Comparison of ENCODE assay signal across 7 mouse cellular contexts in the genomic region with DNA sequence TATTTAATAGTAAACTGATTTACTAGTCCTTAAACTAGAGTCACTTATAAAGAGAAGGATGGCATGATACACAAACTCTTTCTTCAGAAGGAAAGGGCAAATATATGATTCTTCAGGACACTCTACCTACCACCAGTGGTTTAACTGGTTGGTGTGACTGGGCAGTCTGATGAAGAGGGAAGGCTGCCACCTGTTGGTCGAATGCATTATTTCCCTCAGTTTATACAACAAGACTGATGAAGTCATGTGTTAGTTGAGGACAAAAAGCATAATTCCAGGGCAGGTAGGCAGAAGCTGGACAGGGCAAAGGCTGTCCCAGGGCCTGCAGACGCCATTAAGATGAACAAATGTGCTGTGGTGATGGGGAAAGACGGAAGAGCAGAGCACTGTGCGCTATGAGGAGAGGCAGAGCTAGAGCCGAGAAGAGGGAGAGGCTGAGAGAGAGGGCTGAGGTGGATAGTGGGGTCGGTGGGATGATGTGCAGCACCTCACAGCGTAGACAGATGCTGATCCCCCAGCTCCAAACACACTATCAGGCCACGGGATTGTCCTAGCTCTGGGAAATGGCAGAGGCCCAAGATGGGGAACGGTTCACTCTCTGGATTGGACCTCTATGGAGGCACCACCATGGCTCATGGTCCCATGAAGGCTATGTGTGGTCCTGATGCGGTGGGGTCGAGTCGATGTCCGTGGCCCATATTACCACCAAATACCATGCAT. TPM values are rescaled to one million over a fixed set of nuclear protein-coding genes. Genes with fewer than 3 reads are reported as not detected.
DNase-seq lines count a peak whose midpoint lies in the region; TF ChIP-seq lines count a peak whose summit lies in the region.

No protein-coding gene starts in this region.

- H3K4me3 ChIP-seq in cerebellum, adult 2 months (replicated peaks; ENCODE audit: insufficient read depth, low read depth, low read length) = no peak overlapping the region
- no peak overlapping the region for H3K4me3 ChIP-seq in heart, embryonic 10.5 days
- H3K4me3 ChIP-seq in limb, embryonic 10.5 days = no peak overlapping the region

- no peaks in the 10 kb centered on the region for H3K27me3 ChIP-seq in cerebellum, adult 2 months (ENCODE audit: control insufficient read depth, insufficient read depth, low read length)
- H3K27me3 ChIP-seq in heart, embryonic 10.5 days (ENCODE audit: insufficient read depth, poor library complexity, severe bottlenecking) = peaks cover 17% of the 10 kb centered on the region
- H3K27me3 ChIP-seq in limb, embryonic 10.5 days (ENCODE audit: low read depth, poor library complexity, severe bottlenecking) = peaks cover 19% of the 10 kb centered on the region

- H3K9me3 ChIP-seq in heart, embryonic 10.5 days = no peaks in the 10 kb centered on the region
- no peaks in the 10 kb centered on the region for H3K9me3 ChIP-seq in limb, embryonic 10.5 days (replicated peaks)

- DNase-seq in left cerebral cortex, adult 18-20 months (ENCODE audit: low spot score in 2 of 2) = peak; percentile 47 to 72
- DNase-seq in left cerebral cortex, adult 8-10 months (ENCODE audit: low spot score in 2 of 2) = no peak
- DNase-seq in MEL-GATA-1-ER (ENCODE audit: extremely low read depth, low read depth) = peak; percentile 49
- peak; percentile 39 to 44 for DNase-seq in cerebellum, adult 2 months
- peak; percentile 76 for DNase-seq in heart, embryonic 10.5 days (ENCODE audit: low spot score)
- peak; percentile 72 for DNase-seq in limb, embryonic 10.5 days (ENCODE audit: low spot score)
- peak; percentile 78 for DNase-seq in retina, postnatal 1 day

- H3K27ac ChIP-seq in cerebellum, adult 2 months (ENCODE audit: insufficient read depth, low read length) = no peak overlapping the region
- H3K27ac ChIP-seq in heart, embryonic 10.5 days = no peak overlapping the region
- no peak overlapping the region for H3K27ac ChIP-seq in limb, embryonic 10.5 days

- TF ChIP-seq POLR2A in cerebellum, adult 2 months (IDR thresholded peaks at IDR 0.05; ENCODE audit: borderline replicate concordance, insufficient read depth, low read length) = no peak

- no peaks in the 10 kb centered on the region for H3K4me1 ChIP-seq in cerebellum, adult 2 months (ENCODE audit: control insufficient read depth, insufficient read depth, low read length)
- peaks cover 8% of the 10 kb centered on the region for H3K4me1 ChIP-seq in heart, embryonic 10.5 days
- H3K4me1 ChIP-seq in limb, embryonic 10.5 days = peaks cover 7% of the 10 kb centered on the region; the same call in 1 of the 2 replicates

- 56% methylated on average over 13 of the region's 13 CpGs for WGBS in cerebellum, adult 2 months
- 58% methylated on average over 13 of the region's 13 CpGs for WGBS in heart, embryonic 10.5 days
- 55% methylated on average over 13 of the region's 13 CpGs for WGBS in limb, embryonic 10.5 days

- H3K36me3 ChIP-seq in heart, embryonic 10.5 days = peaks cover 9% of the 10 kb centered on the region; the same call in 1 of the 2 replicates
- peaks cover 9% of the 10 kb centered on the region for H3K36me3 ChIP-seq in limb, embryonic 10.5 days

- TF ChIP-seq CTCF in cerebellum, adult 2 months (IDR thresholded peaks at IDR 0.05; ENCODE audit: borderline replicate concordance, insufficient read depth, low read depth, low read length) = peak; percentile 63; the same call in 1 of the 2 replicates

RNA-seq across cellular contexts. Expression of a gene that starts 2.3 kb away (rescaled TPM):
- 1 to 10 TPM; 4.6 to 7.4 TPM for total RNA-seq in left cerebral cortex, adult 18-20 months (2021)
- total RNA-seq in left cerebral cortex, adult 8-10 months (2022) = 1 to 10 TPM; 5.2 to 8.7 (median 6.4) TPM
- 3.6 and 3.8 TPM in 2 replicates for polyA plus RNA-seq in cerebellum, adult 2 months (2012; rRNA removed)
- polyA plus RNA-seq in heart, embryonic 10.5 days (2016; fragmentation: Nextera tagmentation; extraction: Ambion mirVana) = 6.3 and 8.5 TPM in 2 replicates
- 4.3 and 6.6 TPM in 2 replicates for polyA plus RNA-seq in limb, embryonic 10.5 days (2016; fragmentation: Nextera tagmentation; extraction: Ambion mirVana)

RNA-seq across cellular contexts. Expression of a gene that starts 43.3 kb away (rescaled TPM):
- 10 to 100 TPM; 27.3 to 28.7 TPM for total RNA-seq in left cerebral cortex, adult 18-20 months (2021)
- total RNA-seq in left cerebral cortex, adult 8-10 months (2022) = 10 to 100 TPM; 33.0 to 37.9 (median 34.3) TPM
- polyA plus RNA-seq in cerebellum, adult 2 months (2012; rRNA removed) = 38.7 and 38.9 TPM in 2 replicates
- polyA plus RNA-seq in heart, embryonic 10.5 days (2016; fragmentation: Nextera tagmentation; extraction: Ambion mirVana) = 21.7 and 25.4 TPM in 2 replicates
- 14.3 and 18.8 TPM in 2 replicates for polyA plus RNA-seq in limb, embryonic 10.5 days (2016; fragmentation: Nextera tagmentation; extraction: Ambion mirVana)

Comparison
In these comparisons a context has a peak if more than half of its experiments do, and no peak if none do; other contexts are left out.
1. DNase-seq: peak in left cerebral cortex, adult 18-20 months (2 of 2), MEL-GATA-1-ER (single experiment), cerebellum, adult 2 months (2 of 2), heart, embryonic 10.5 days (single experiment), limb, embryonic 10.5 days (single experiment) and retina, postnatal 1 day (single experiment); none in left cerebral cortex, adult 8-10 months (0 of 2).